Mouse (Mus musculus) limb, embryonic 12.5 days (tissue): ENCODE results near the gene Scn4a. TPM values are rescaled to one million over a fixed set of nuclear protein-coding genes. Genes with fewer than 3 reads are reported as not detected.
A peak's percentile ranks its signal among the peaks of the same experiment; 100 is the strongest.

Experiments used
- ATAC-seq: fragments of 200-750 bp; cut with Nextera tagmentation; 2 replicates; pipeline ENCODE4 v1.8.0; 2017; ENCODE audit warnings: low read depth, moderate TSS enrichment; ENCODE audit not compliant: insufficient number of reproducible peaks, insufficient read depth, low FRiP score, low TSS enrichment
- H3K27ac ChIP-seq: fragments of 300-500 bp; sonication (generic); 2 replicates; pipeline ENCODE4 v1.5.1; 2016; ENCODE audit warnings: mild to moderate bottlenecking, moderate library complexity
- H3K27me3 ChIP-seq: fragments of 300-500 bp; sonication (generic); 2 replicates; pipeline ENCODE4 v1.6.1; 2016; ENCODE audit warnings: mild to moderate bottlenecking, moderate library complexity
- H3K36me3 ChIP-seq: fragments of 300-500 bp; sonication (generic); 2 replicates; pipeline ENCODE4 v1.6.1; 2016; ENCODE audit warnings: mild to moderate bottlenecking, moderate library complexity
- H3K4me1 ChIP-seq: fragments of 300-500 bp; sonication (generic); replicated peaks from 2 replicates; pipeline ENCODE4 v1.6.1; 2016
- H3K4me2 ChIP-seq: fragments of 300-500 bp; sonication (generic); 2 replicates; pipeline ENCODE4 v1.6.1; 2016; ENCODE audit warnings: mild to moderate bottlenecking, moderate library complexity
- H3K4me3 ChIP-seq: fragments of 300-500 bp; sonication (generic); replicated peaks from 2 replicates; pipeline ENCODE4 v1.5.1; 2016; ENCODE audit warnings: mild to moderate bottlenecking
- H3K9ac ChIP-seq: fragments of 300-500 bp; sonication (generic); replicated peaks from 2 replicates; pipeline ENCODE4 v1.6.1; 2016; ENCODE audit warnings: mild to moderate bottlenecking, moderate library complexity
- H3K9me3 ChIP-seq: fragments of 300-500 bp; sonication (generic); 2 replicates; pipeline ENCODE4 v1.6.1; 2016; ENCODE audit warnings: mild to moderate bottlenecking, moderate library complexity
- WGBS: fragments of 180-500 bp; shearing (Covaris S2); methylation state at CpG from one replicate; pipeline ENCODE4 v1.1.7; 2016; 5-methylcytosine and 5-hydroxymethylcytosine counted together
- polyA plus RNA-seq: library from polyadenylated mRNA; unstranded; fragments of >200 nt; fragmentation: Nextera tagmentation; extraction: Ambion mirVana; gene quantifications from 2 replicates; pipeline ENCODE4 v1.2.1, GENCODE M21; 2016

The Scn4a gene
- polyA plus RNA-seq, 1 experiment from 2014 or later: 0.25 TPM

GRCm38 (mm10) chr11:106290376-106290775 lies 62.7 kb downstream of the Scn4a start:
- ATAC-seq: no peak
- 83% methylated on average over 5 of the region's 5 CpGs for WGBS
- H3K4me2 ChIP-seq: no peak overlapping the region
- H3K4me3 ChIP-seq: no peak overlapping the region
- no peaks in the 10 kb centered on the region for H3K36me3 ChIP-seq
- no peaks in the 10 kb centered on the region for H3K27me3 ChIP-seq
- H3K9me3 ChIP-seq: no peaks in the 10 kb centered on the region
- H3K4me1 ChIP-seq: no peaks in the 10 kb centered on the region
- no peak overlapping the region for H3K27ac ChIP-seq
- H3K9ac ChIP-seq: no peak overlapping the region

GRCm38 (mm10) chr11:106289369-106289768 lies 63.7 kb downstream of the Scn4a start:
- no peak overlapping the region for H3K4me3 ChIP-seq
- H3K36me3 ChIP-seq: no peaks in the 10 kb centered on the region
- 65% methylated on average over 8 of the region's 8 CpGs for WGBS
- H3K4me1 ChIP-seq: no peaks in the 10 kb centered on the region
- H3K4me2 ChIP-seq: no peak overlapping the region
- H3K27me3 ChIP-seq: no peaks in the 10 kb centered on the region
- H3K9me3 ChIP-seq: no peaks in the 10 kb centered on the region
- no peak for ATAC-seq
- no peak overlapping the region for H3K9ac ChIP-seq
- H3K27ac ChIP-seq: no peak overlapping the region

DNA sequence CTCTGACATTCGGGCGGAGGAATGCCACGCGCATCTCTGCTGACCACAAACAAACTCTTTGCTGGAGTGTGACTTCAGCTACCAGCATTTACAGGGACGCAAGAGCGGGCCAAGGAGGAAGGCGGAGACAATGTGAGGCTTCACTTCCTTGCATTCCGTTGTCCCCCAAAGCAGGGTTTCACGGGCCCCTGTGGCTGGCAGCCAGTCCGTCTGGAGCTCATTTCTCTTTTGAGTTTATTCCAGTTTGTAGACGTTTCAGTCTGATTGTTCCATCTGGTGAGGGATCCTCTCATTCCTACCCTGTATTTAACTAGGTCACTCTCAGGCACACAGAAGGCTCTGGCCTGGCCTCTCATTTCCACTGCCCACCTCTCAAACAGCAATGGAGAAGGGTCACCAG lies 66.1 kb downstream of the Scn4a start:
- Histone ChIP-seq H3K4me1 (no peaks in the 10 kb centered on the region), H3K4me2 (no peak overlapping the region), H3K27ac (no peak overlapping the region), H3K36me3 (no peaks in the 10 kb centered on the region), H3K9ac (no peak overlapping the region), H3K4me3 (no peak overlapping the region), H3K27me3 (no peaks in the 10 kb centered on the region), H3K9me3 (no peaks in the 10 kb centered on the region)
- WGBS: 67% methylated on average over 11 of the region's 11 CpGs
- no peak for ATAC-seq

- H3K27ac ChIP-seq: no peak overlapping the region
- ATAC-seq: no peak
- 89% methylated on average over 7 of the region's 7 CpGs for WGBS
Measured at GRCm38 (mm10) chr11:106286206-106286605, 66.9 kb downstream of the Scn4a start.

DNA sequence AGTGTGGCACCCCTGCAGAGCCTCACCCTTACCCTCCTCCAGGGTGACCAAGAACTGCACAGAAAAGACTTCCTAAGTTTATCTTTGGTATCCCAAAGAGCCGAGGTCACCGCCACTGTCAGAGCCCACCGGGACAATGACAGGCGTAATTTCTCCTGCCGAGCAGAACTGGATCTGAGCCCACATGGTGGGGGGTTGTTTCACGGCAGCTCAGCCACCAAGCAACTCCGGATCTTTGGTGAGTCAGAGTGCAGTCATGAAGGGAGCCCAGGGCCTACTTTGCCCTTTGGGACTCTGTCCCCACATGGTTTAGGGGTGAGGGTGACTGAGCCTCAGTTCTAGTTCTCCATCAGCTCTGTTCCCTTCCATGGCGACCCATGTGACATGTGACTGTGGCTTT lies 69.0 kb downstream of the Scn4a start:
- Histone ChIP-seq H3K4me1 (no peaks in the 10 kb centered on the region), H3K27ac (no peak overlapping the region), H3K9me3 (no peaks in the 10 kb centered on the region)

More at GRCm38 (mm10) chr11:106286206-106286605, 66.9 kb downstream of the Scn4a start:
- Histone ChIP-seq H3K4me2 (no peak overlapping the region), H3K36me3 (no peaks in the 10 kb centered on the region), H3K27me3 (no peaks in the 10 kb centered on the region), H3K9me3 (no peaks in the 10 kb centered on the region), H3K4me3 (no peak overlapping the region), H3K4me1 (no peaks in the 10 kb centered on the region), H3K9ac (no peak overlapping the region)

GRCm38 (mm10) chr11:106283371-106283770 lies 69.7 kb downstream of the Scn4a start:
- Histone ChIP-seq H3K4me1 (no peaks in the 10 kb centered on the region), H3K4me2 (no peak overlapping the region), H3K27me3 (peaks cover 2% of the 10 kb centered on the region; the same call in 1 of the 2 replicates), H3K9me3 (no peaks in the 10 kb centered on the region), H3K9ac (no peak overlapping the region), H3K27ac (no peak overlapping the region), H3K36me3 (no peaks in the 10 kb centered on the region), H3K4me3 (no peak overlapping the region)
- no peak for ATAC-seq
- 78% methylated on average over 4 of the region's 4 CpGs for WGBS

More for the DNA sequence above, 69.0 kb downstream of the Scn4a start:
- no peak for ATAC-seq
- H3K27me3 ChIP-seq: no peaks in the 10 kb centered on the region
- 80% methylated on average over 8 of the region's 8 CpGs for WGBS
- H3K9ac ChIP-seq: no peak overlapping the region
- no peaks in the 10 kb centered on the region for H3K36me3 ChIP-seq
- H3K4me3 ChIP-seq: no peak overlapping the region
- no peak overlapping the region for H3K4me2 ChIP-seq

DNA sequence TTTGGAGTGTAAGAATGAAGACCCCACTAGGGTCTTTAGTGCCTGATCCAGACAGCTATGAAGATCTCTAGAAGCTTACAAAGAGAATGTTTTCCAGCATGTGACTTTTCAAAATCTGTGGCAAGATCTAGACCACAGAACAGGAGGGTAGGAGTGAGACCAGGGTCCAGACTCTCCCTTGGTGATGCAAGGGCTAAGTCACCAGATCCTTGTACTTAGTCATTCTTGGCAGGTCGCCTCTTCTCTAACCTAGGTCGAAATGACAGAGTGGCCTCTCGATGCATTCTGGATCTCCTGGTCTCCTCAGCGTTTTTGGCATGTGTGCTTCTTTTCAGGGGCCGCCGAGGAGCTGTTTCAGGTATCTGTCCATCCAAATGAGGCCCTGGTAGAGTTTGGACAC lies 70.6 kb downstream of the Scn4a start:
- 87% methylated on average over 6 of the region's 6 CpGs for whole genome bisulfite sequencing
- Histone ChIP-seq H3K27ac (no peak overlapping the region), H3K9ac (no peak overlapping the region), H3K4me2 (no peak overlapping the region), H3K4me1 (no peaks in the 10 kb centered on the region), H3K9me3 (no peaks in the 10 kb centered on the region), H3K4me3 (no peak overlapping the region), H3K27me3 (peaks cover 3% of the 10 kb centered on the region; the same call in 1 of the 2 replicates), H3K36me3 (no peaks in the 10 kb centered on the region)
- no peak for ATAC-seq

- Histone ChIP-seq H3K27me3 (peaks cover 6% of the 10 kb centered on the region; the same call in 1 of the 2 replicates), H3K36me3 (no peaks in the 10 kb centered on the region; the same call in 1 of the 2 replicates), H3K4me1 (peaks cover 29% of the 10 kb centered on the region), H3K9ac (no peak within 1 kb of the TSS), H3K4me2 (peak within 1 kb of the TSS; percentile 53), H3K27ac (no peak within 1 kb of the TSS; the same call in 1 of the 2 replicates), H3K4me3 (peak within 1 kb of the TSS; percentile 19), H3K9me3 (no peaks in the 10 kb centered on the region)
- 10% methylated on average over 25 of the region's 25 CpGs for WGBS
- no peak for ATAC-seq
Measured at GRCm38 (mm10) chr11:106276454-106276853, 76.6 kb downstream of the Scn4a start, which contains the start of gene Tcam1. Gene Tcam1, plus strand, starts transcription at chr11:106276672.

DNA sequence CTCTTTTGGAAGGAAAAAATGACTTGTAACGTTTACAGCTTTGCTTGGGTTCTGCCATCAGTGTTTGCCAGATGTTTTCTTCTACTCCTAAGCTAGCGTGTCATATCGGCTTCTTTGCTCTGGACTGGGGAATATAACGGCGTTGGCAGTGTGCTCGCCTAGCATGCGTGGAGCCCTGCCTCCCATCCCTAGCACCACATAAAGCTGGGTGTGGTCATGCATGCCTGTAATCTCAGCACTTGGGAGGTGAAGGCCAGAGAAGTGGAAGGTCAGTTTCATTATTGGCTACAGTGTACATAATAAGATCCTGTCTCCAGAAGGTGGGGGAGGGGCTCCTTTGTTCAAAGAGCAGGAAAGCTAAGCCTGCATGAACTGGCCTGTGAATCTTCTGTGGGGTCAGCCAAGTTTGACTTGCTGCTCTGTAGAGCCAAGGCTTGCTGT lies 78.1 kb downstream of the Scn4a start:
- Histone ChIP-seq H3K27me3 (peaks cover 6% of the 10 kb centered on the region; the same call in 1 of the 2 replicates), H3K9me3 (no peaks in the 10 kb centered on the region), H3K4me2 (no peak overlapping the region), H3K9ac (no peak overlapping the region; the same call in 1 of the 2 replicates), H3K4me1 (peaks cover 42% of the 10 kb centered on the region), H3K36me3 (no peaks in the 10 kb centered on the region; the same call in 1 of the 2 replicates), H3K27ac (peak overlapping the region; percentile 36; the same call in 1 of the 2 replicates), H3K4me3 (no peak overlapping the region)
- 51% methylated on average over 7 of the region's 7 CpGs for WGBS
- no peak for ATAC-seq

DNA sequence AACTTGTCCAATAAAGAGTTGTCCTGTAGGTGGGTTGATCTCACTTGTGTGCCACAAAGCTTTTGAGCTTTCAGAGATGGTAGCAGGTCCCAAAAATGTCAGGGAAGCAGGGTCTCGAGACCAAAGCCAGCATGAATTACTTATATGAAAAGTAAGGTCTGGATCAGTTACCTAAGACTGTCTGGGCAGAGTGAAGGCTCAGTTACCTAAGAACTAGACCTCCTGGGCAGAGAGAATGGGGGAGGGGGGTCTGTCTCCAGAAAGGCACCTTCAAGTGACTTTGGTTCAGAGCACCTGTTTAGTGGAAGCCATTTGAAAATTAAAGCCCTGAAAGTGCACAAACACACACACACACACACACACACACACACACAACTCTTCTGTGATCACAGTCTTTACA lies 78.7 kb downstream of the Scn4a start:
- Histone ChIP-seq H3K27me3 (peaks cover 6% of the 10 kb centered on the region; the same call in 1 of the 2 replicates), H3K9me3 (no peaks in the 10 kb centered on the region), H3K27ac (peak overlapping the region; percentile 36), H3K4me2 (no peak overlapping the region), H3K36me3 (no peaks in the 10 kb centered on the region; the same call in 1 of the 2 replicates), H3K4me3 (no peak overlapping the region), H3K4me1 (peaks cover 46% of the 10 kb centered on the region), H3K9ac (no peak overlapping the region; the same call in 1 of the 2 replicates)
- no peak for ATAC-seq
- WGBS: 83% methylated on average over 1 of the region's 1 CpGs

DNA sequence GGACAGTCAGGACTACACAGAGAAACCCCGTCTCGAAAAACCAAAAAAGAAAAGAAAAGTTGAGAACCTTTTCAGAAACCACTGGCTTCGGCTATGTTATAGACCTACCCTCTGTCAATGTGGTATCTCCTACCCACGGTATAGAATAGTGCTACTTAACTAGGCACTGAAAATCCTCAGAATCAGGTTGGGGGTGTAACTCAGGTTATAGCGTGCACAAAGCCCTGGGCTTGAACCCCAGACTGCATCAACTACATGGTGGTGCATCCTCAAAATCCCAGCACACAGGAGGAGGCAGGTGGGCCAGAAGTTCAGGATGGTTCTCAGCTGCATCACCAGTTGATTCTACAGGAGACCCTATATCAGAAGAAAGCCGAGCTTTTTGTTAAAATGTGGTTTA lies 79.3 kb downstream of the Scn4a start:
- Histone ChIP-seq H3K9ac (no peak overlapping the region), H3K27me3 (peaks cover 6% of the 10 kb centered on the region; the same call in 1 of the 2 replicates), H3K36me3 (no peaks in the 10 kb centered on the region; the same call in 1 of the 2 replicates), H3K27ac (no peak overlapping the region), H3K9me3 (no peaks in the 10 kb centered on the region), H3K4me3 (peak overlapping the region; percentile 99; the same call in 1 of the 2 replicates), H3K4me1 (peaks cover 51% of the 10 kb centered on the region), H3K4me2 (peak overlapping the region; percentile 71)
- WGBS: 95% methylated on average over 6 of the region's 6 CpGs
- ATAC-seq: no peak

GRCm38 (mm10) chr11:106273311-106273684 lies 79.8 kb downstream of the Scn4a start:
- H3K27me3 ChIP-seq: peaks cover 3% of the 10 kb centered on the region; the same call in 1 of the 2 replicates
- 10% methylated on average over 16 of the region's 16 CpGs for WGBS
- ATAC-seq: no peak; the same call in 1 of the 2 replicates
- no peaks in the 10 kb centered on the region; the same call in 1 of the 2 replicates for H3K36me3 ChIP-seq
- H3K4me3 ChIP-seq: peak overlapping the region; percentile 99
- H3K9ac ChIP-seq: peak overlapping the region; percentile 69
- H3K9me3 ChIP-seq: no peaks in the 10 kb centered on the region
- H3K4me1 ChIP-seq: peaks cover 56% of the 10 kb centered on the region
- H3K4me2 ChIP-seq: peak overlapping the region; percentile 71
- peak overlapping the region; percentile 87 for H3K27ac ChIP-seq
